Mouse (Mus musculus) kidney, postnatal 0 days (tissue): ENCODE data around the gene Fis1. TPM values are rescaled to one million over a fixed set of nuclear protein-coding genes. Genes with fewer than 3 reads are reported as not detected.
A peak's percentile ranks its signal among the peaks of the same experiment; 100 is the strongest.

ENCODE experiments used
- ATAC-seq: fragments of 200-750 bp; cut with Nextera tagmentation; replicated peaks from 2 replicates; pipeline ENCODE4 v1.8.0; 2017; ENCODE audit warnings: low read depth, moderate number of reproducible peaks, moderate TSS enrichment, moderate library complexity; ENCODE audit not compliant: low FRiP score
- DNase-seq: peaks from one replicate; pipeline ENCODE4 v3.0.0-alpha.2; 2016; ENCODE audit warnings: low spot score
- H3K27ac ChIP-seq: fragments of 300-500 bp; sonication (generic); 2 replicates; pipeline ENCODE4 v1.5.1; 2014; ENCODE audit warnings: mild to moderate bottlenecking
- H3K27me3 ChIP-seq: fragments of 300-500 bp; sonication (generic); 2 replicates; pipeline ENCODE4 v1.6.1; 2014; ENCODE audit warnings: low read length, mixed read lengths; ENCODE audit not compliant: insufficient read depth
- H3K36me3 ChIP-seq: fragments of 300-500 bp; sonication (generic); 2 replicates; pipeline ENCODE4 v1.6.1; 2014; ENCODE audit warnings: low read length, mixed read lengths; ENCODE audit not compliant: insufficient read depth
- H3K4me1 ChIP-seq: fragments of 300-500 bp; sonication (generic); replicated peaks from 2 replicates; pipeline ENCODE4 v1.6.1; 2014; ENCODE audit warnings: antibody characterized with exemption, low read length, mixed read lengths; ENCODE audit not compliant: insufficient read depth
- H3K4me2 ChIP-seq: fragments of 300-500 bp; sonication (generic); 2 replicates; pipeline ENCODE4 v1.6.1; 2014; ENCODE audit warnings: mild to moderate bottlenecking, low read length, moderate library complexity, mixed read lengths
- H3K4me3 ChIP-seq: fragments of 300-500 bp; sonication (generic); replicated peaks from 2 replicates; pipeline ENCODE4 v1.5.1; 2014; ENCODE audit warnings: low read depth, low read length
- H3K9ac ChIP-seq: fragments of 300-500 bp; sonication (generic); 2 replicates; pipeline ENCODE4 v1.6.1; 2014; ENCODE audit warnings: low read depth, low read length
- H3K9me3 ChIP-seq: fragments of 300-500 bp; sonication (generic); replicated peaks from 2 replicates; pipeline ENCODE4 v1.6.1; 2016; ENCODE audit warnings: low read length, inconsistent platforms, mixed read lengths
- CTCF ChIP-seq: IDR thresholded peaks from 2 replicates; pipeline ENCODE4 v1.5.1; 2016; ENCODE audit warnings: antibody characterized with exemption, low read depth, mild to moderate bottlenecking, moderate library complexity
- WGBS: fragments of 180-500 bp; shearing (Covaris S2); extraction: QIAGEN DNeasy Blood & Tissue Kit; methylation state at CpG from one replicate; pipeline ENCODE4 v1.1.7; 2014; 5-methylcytosine and 5-hydroxymethylcytosine counted together
- polyA plus RNA-seq: library from polyadenylated mRNA; unstranded; fragments of >200 nt; fragmentation: Nextera tagmentation; extraction: Ambion mirVana; gene quantifications from 2 replicates; pipeline ENCODE4 v1.2.1, GENCODE M21; 2015

Gene Fis1
- polyA plus RNA-seq, 1 experiment from 2014 or later = 384 TPM

DNA sequence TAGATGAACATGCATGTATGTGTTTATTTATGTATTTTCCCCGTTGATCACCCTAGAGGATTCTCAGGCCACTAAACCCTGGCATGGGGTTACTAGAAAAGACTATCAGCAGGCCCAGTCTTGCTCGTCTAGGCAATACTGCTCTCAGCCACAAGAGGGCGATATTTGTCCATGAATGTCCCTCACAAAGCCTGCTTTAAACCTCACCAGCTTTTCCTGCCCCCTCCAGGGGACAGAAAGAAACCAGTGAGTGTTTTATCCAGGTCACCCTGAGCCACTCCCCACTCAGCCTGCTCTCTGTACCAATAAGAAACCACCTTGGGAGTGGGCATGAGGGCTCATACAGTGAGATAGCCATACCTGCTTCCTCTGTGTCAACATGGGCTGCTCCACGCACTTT, 24.0 kb upstream of the Fis1 start:
- H3K36me3 ChIP-seq = no peaks in the 10 kb centered on the region; the same call in 1 of the 2 replicates
- no peaks in the 10 kb centered on the region for H3K27me3 ChIP-seq
- H3K9me3 ChIP-seq = no peaks in the 10 kb centered on the region
- DNase-seq = peak; percentile 91
- no peaks in the 10 kb centered on the region for H3K4me1 ChIP-seq
- ATAC-seq = peak; percentile 82
- no peak overlapping the region for H3K4me2 ChIP-seq
- 20% methylated on average over 4 of the region's 4 CpGs for WGBS
- no peak overlapping the region for H3K27ac ChIP-seq
- no peak overlapping the region for H3K9ac ChIP-seq
- peak; percentile 98 for TF ChIP-seq CTCF
- H3K4me3 ChIP-seq = no peak overlapping the region

DNA sequence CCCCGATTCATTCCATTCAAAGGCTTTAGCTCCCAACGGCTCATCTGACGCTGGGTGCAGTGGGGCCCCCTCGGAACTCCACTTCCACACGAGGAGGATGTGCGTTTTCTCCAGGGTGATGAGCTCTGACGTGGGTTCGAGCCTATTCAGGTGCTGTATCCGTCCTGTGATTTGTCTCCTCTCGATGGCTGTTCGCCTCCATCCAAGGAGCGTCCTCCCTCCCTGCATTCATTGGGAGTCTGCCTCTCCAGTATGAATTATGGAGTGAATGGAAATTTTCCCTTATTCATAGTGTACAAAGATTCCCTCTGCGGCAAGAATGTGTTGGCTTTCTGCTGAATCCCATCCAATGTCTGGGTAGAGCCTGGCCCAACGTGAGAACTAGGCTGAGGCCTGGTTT, 21.2 kb upstream of the Fis1 start:
- H3K4me2 ChIP-seq = no peak overlapping the region
- no peak overlapping the region for H3K4me3 ChIP-seq
- H3K9me3 ChIP-seq = no peaks in the 10 kb centered on the region
- ATAC-seq (no peak), DNase-seq (no peak)
- no peak for TF ChIP-seq CTCF
- no peaks in the 10 kb centered on the region for H3K36me3 ChIP-seq
- no peak overlapping the region for H3K27ac ChIP-seq
- no peak overlapping the region for H3K9ac ChIP-seq
- H3K4me1 ChIP-seq = no peaks in the 10 kb centered on the region
- WGBS = 76% methylated on average over 14 of the region's 14 CpGs
- H3K27me3 ChIP-seq = no peaks in the 10 kb centered on the region

- Histone ChIP-seq H3K9ac (no peak overlapping the region), H3K27ac (no peak overlapping the region), H3K9me3 (no peaks in the 10 kb centered on the region), H3K27me3 (no peaks in the 10 kb centered on the region), H3K4me1 (no peaks in the 10 kb centered on the region), H3K4me2 (no peak overlapping the region), H3K4me3 (no peak overlapping the region), H3K36me3 (no peaks in the 10 kb centered on the region)
- WGBS = 87% methylated on average over 5 of the region's 5 CpGs
- no peak for DNase-seq
- no peak for TF ChIP-seq CTCF
- ATAC-seq = no peak
Measured at GRCm38 (mm10) chr5:136932956-136933355, 20.1 kb upstream of the Fis1 start.

DNA sequence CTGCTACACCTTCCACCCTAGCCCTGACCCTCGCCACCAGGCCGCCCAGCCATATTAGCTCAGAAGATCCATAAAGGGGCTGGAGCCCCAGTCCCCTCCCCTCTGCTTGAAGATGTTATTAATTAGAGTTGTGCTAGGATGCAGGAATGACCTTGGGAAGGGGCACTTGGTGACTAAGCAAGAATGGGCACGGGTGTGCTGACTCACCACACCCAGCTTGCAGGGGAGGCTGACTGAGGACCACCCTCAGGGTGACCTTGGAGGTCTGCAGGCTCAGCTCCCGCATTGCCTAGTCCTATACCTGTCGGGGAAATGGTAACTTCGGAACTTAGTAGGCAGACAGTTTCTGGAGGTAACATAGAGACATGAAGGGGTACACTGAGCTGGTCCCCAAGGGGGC, 19.1 kb upstream of the Fis1 start:
- Histone ChIP-seq H3K27me3 (no peaks in the 10 kb centered on the region), H3K9me3 (no peaks in the 10 kb centered on the region), H3K27ac (no peak overlapping the region), H3K4me1 (no peaks in the 10 kb centered on the region), H3K36me3 (no peaks in the 10 kb centered on the region), H3K4me3 (no peak overlapping the region), H3K9ac (no peak overlapping the region), H3K4me2 (no peak overlapping the region)
- ATAC-seq (no peak), DNase-seq (no peak)
- 92% methylated on average over 6 of the region's 6 CpGs for WGBS
- TF ChIP-seq CTCF = no peak

GRCm38 (mm10) chr5:136935905-136936695, 17.0 kb upstream of the Fis1 start:
- H3K27ac ChIP-seq = no peak overlapping the region
- peak; percentile 60 for TF ChIP-seq CTCF
- no peaks in the 10 kb centered on the region for H3K36me3 ChIP-seq
- H3K4me3 ChIP-seq = no peak overlapping the region
- H3K27me3 ChIP-seq = no peaks in the 10 kb centered on the region
- ATAC-seq (no peak), DNase-seq (no peak)
- WGBS = 74% methylated on average over 7 of the region's 7 CpGs
- H3K9ac ChIP-seq = no peak overlapping the region
- no peak overlapping the region for H3K4me2 ChIP-seq
- H3K4me1 ChIP-seq = no peaks in the 10 kb centered on the region
- H3K9me3 ChIP-seq = no peaks in the 10 kb centered on the region

- DNase-seq (no peak), ATAC-seq (no peak)
- Histone ChIP-seq H3K4me3 (no peak overlapping the region), H3K36me3 (no peaks in the 10 kb centered on the region), H3K9me3 (no peaks in the 10 kb centered on the region), H3K4me1 (no peaks in the 10 kb centered on the region), H3K27ac (no peak overlapping the region), H3K9ac (no peak overlapping the region), H3K4me2 (no peak overlapping the region), H3K27me3 (no peaks in the 10 kb centered on the region)
- 72% methylated on average over 6 of the region's 6 CpGs for WGBS
- TF ChIP-seq CTCF = no peak
Measured at GRCm38 (mm10) chr5:136936750-136937149, 16.3 kb upstream of the Fis1 start.

- H3K27ac ChIP-seq = no peak overlapping the region
- DNase-seq (no peak), ATAC-seq (no peak)
- H3K4me2 ChIP-seq = no peak overlapping the region
- no peaks in the 10 kb centered on the region for H3K27me3 ChIP-seq
- no peak overlapping the region for H3K9ac ChIP-seq
- no peaks in the 10 kb centered on the region for H3K4me1 ChIP-seq
- no peaks in the 10 kb centered on the region for H3K9me3 ChIP-seq
- TF ChIP-seq CTCF = no peak
- WGBS = 65% methylated on average over 5 of the region's 5 CpGs
- H3K36me3 ChIP-seq = no peaks in the 10 kb centered on the region
- no peak overlapping the region for H3K4me3 ChIP-seq
Measured at GRCm38 (mm10) chr5:136937621-136938020, 15.5 kb upstream of the Fis1 start.
